4 mouse cellular contexts compared by ENCODE assay signal in the genomic region with DNA sequence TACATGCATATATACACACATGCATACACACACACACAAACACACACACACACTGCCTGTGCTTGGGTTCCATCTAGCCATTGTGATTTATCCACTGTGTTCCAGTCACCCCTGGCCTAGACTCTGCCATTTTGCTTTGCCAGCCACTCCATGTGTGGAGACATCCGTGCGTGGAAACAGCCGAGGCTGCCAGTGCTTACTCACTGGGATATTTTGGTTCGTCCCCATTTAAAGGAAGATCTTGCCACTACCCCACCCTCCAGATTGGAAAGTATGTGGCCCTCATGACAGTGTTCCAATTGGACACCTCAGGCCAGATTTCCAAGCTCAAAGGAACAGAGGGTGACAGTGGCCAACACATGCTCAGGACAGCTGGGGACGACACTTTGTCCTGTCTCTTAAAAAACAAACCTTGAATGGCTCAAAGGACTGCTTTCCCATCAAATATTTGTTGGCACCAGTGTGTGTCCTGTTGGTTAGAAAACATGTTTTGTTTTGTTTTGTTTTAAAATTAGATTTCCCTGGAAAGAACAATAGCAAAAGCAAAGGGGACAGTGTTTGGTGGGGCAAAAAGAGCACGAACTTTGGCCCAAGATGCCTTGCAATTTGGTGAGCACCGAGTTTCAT.
"Had no signal": no experiment of that assay in that cellular context is flagged by ENCODE, and none has a peak within 500 bp of the region (broad histone marks: within the 10 kb centered on the region; RNA-seq: fewer than 3 reads in every experiment).

No protein-coding gene starts in this region.

- DNase-seq: liver; lung, adult 2 months; midbrain, embryonic 14.5 days; thymus, postnatal 36 days had no signal
